Mouse (Mus musculus): Measurements from ENCODE around the gene Enpp1. TPM values are rescaled to one million over a fixed set of nuclear protein-coding genes. Genes with fewer than 3 reads are reported as not detected.

Enpp1 gene
- 2.5 and 2.9 TPM in 2 replicates for polyA plus RNA-seq (2014; fragmentation: Nextera tagmentation; extraction: Ambion mirVana)

DNA sequence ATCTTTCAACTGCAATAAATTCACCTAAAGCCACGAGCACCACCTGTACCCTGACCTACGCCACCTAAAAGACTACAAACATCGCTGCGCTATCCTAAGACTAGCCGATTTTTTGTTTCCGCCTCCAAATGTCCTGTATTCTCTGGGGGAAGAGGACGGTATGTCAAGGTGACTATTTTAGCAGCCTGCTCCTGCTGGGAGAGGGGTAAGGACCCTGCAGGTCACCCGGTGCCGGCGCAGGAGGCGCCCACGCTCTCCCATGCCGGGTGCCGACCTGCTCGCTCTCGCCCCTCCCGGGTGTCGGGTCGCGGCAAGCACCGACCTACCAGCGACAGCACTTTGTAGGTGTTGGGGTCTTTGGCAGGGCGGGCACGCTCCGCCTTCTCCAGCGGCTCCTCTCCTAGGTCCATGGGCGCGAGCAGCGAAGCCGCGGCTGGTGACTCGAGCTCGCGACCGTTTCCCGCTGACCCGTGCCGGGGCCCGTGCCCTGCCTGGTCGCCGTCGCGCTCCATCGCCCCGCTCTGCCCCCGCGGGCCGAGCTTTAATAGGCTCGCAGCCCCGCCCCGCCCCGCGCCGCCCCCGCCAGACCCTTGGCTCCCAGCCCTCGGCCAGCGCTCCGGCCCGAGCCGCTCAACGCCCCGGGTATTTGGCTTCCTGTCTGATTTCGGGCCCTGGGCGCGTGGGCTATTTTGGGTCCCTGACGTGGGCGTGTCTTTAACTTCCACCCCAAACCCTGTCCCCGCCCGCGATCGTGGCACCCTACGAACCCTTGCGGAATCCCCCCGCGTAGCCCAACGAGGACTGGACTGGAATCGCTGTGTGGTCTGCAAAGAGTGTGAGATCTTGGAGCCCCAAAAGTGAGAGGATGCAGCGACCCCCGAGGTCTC is at the start of gene Enpp1:
Gene Enpp1 (minus strand): TSS at position 680 of the 887 bp plus-strand sequence.
- DNase-seq (ENCODE audit: low spot score) (peak; percentile 66), ATAC-seq (ENCODE audit: insufficient number of reproducible peaks, low FRiP score, low TSS enrichment, low read depth) (peak; percentile 70; the same call in 1 of the 2 replicates)
- Histone ChIP-seq H3K4me2 (ENCODE audit: low read depth, severe bottlenecking) (peak within 1 kb of the TSS; percentile 78), H3K27ac (replicated peaks; ENCODE audit: low read depth, low read length) (no peak within 1 kb of the TSS), H3K9ac (ENCODE audit: low read length) (peak within 1 kb of the TSS; percentile 42), H3K9me3 (ENCODE audit: control insufficient read depth, low read length) (no peaks in the 10 kb centered on the region), H3K27me3 (ENCODE audit: control insufficient read depth, insufficient read depth, low read length) (no peaks in the 10 kb centered on the region; the same call in 1 of the 2 replicates), H3K36me3 (ENCODE audit: control insufficient read depth, insufficient read depth, low read length) (no peaks in the 10 kb centered on the region), H3K4me3 (ENCODE audit: low read depth, low read length) (peak within 1 kb of the TSS; percentile 64), H3K4me1 (ENCODE audit: control insufficient read depth, insufficient read depth, low read length) (0 out of 2 replicates have a peak, but pooled peaks cover 3% of the 10 kb centered on the region)
- under 1% methylated on average over 75 of the region's 79 CpGs for WGBS

DNA sequence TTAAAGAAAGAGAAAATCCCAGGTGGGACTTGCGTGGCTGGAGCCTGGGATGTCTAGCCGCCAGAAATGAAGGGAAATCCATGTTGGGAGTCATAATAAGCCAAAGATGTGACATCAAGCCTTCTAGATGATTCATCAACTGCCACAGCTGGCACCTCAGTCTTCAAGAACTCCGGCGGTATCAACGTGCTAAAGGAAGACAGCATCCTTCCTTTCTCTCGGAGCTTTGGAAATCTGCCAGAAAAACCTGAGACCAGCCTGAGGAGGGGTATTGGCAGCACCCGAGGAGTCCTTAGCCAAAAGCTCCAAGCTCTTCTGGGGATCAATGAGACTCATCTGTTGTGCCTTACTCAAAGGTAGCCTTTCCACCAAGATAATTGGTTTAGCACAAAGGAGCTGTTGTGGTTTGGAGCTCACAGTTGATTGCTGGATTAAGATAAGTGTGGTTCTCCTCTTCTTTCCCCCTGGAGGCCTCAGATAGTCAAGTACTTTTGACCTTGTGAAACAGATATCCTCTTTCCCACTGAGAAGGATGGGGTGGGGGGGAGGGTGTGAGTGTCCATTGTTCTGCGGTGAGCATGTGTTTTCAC is 46.5 kb upstream of the Enpp1 start:
- DNase-seq (ENCODE audit: low spot score) (peak; percentile 11), ATAC-seq (ENCODE audit: insufficient number of reproducible peaks, low FRiP score, low TSS enrichment, low read depth) (no peak)
- H3K4me2 ChIP-seq (ENCODE audit: low read depth, severe bottlenecking), result no peak overlapping the region
- H3K36me3 ChIP-seq (ENCODE audit: control insufficient read depth, insufficient read depth, low read length), result no peaks in the 10 kb centered on the region
- no peaks in the 10 kb centered on the region for H3K27me3 ChIP-seq (ENCODE audit: control insufficient read depth, insufficient read depth, low read length)
- no peaks in the 10 kb centered on the region for H3K9me3 ChIP-seq (ENCODE audit: control insufficient read depth, low read length)
- H3K27ac ChIP-seq (replicated peaks; ENCODE audit: low read depth, low read length), result no peak overlapping the region
- no peaks in the 10 kb centered on the region for H3K4me1 ChIP-seq (ENCODE audit: control insufficient read depth, insufficient read depth, low read length)
- WGBS, result 85% methylated on average over 8 of the region's 8 CpGs
- no peak overlapping the region for H3K9ac ChIP-seq (ENCODE audit: low read length)
- no peak overlapping the region for H3K4me3 ChIP-seq (ENCODE audit: low read depth, low read length)

GRCm38 (mm10) chr10:24754874-24755540 is 43.0 kb upstream of the Enpp1 start:
- H3K9ac ChIP-seq (ENCODE audit: low read length), result no peak overlapping the region
- no peaks in the 10 kb centered on the region for H3K9me3 ChIP-seq (ENCODE audit: control insufficient read depth, low read length)
- 77% methylated on average over 9 of the region's 9 CpGs for WGBS
- no peaks in the 10 kb centered on the region for H3K36me3 ChIP-seq (ENCODE audit: control insufficient read depth, insufficient read depth, low read length)
- H3K4me2 ChIP-seq (ENCODE audit: low read depth, severe bottlenecking), result peak overlapping the region; percentile 27; the same call in 1 of the 2 replicates
- H3K27me3 ChIP-seq (ENCODE audit: control insufficient read depth, insufficient read depth, low read length), result no peaks in the 10 kb centered on the region
- H3K27ac ChIP-seq (replicated peaks; ENCODE audit: low read depth, low read length), result no peak overlapping the region
- ATAC-seq (ENCODE audit: insufficient number of reproducible peaks, low FRiP score, low TSS enrichment, low read depth), result no peak
- H3K4me3 ChIP-seq (ENCODE audit: low read depth, low read length), result no peak overlapping the region
- peak; percentile 14 for DNase-seq (ENCODE audit: low spot score)
- H3K4me1 ChIP-seq (ENCODE audit: control insufficient read depth, insufficient read depth, low read length), result no peaks in the 10 kb centered on the region

GRCm38 (mm10) chr10:24754251-24754835 is 42.4 kb upstream of the Enpp1 start:
- no peaks in the 10 kb centered on the region for H3K27me3 ChIP-seq (ENCODE audit: control insufficient read depth, insufficient read depth, low read length)
- H3K27ac ChIP-seq (replicated peaks; ENCODE audit: low read depth, low read length), result no peak overlapping the region
- H3K9ac ChIP-seq (ENCODE audit: low read length), result no peak overlapping the region
- no peaks in the 10 kb centered on the region for H3K9me3 ChIP-seq (ENCODE audit: control insufficient read depth, low read length)
- no peaks in the 10 kb centered on the region for H3K4me1 ChIP-seq (ENCODE audit: control insufficient read depth, insufficient read depth, low read length)
- H3K4me2 ChIP-seq (ENCODE audit: low read depth, severe bottlenecking), result peak overlapping the region; percentile 27; the same call in 1 of the 2 replicates
- H3K36me3 ChIP-seq (ENCODE audit: control insufficient read depth, insufficient read depth, low read length), result no peaks in the 10 kb centered on the region
- DNase-seq (ENCODE audit: low spot score) (no peak), ATAC-seq (ENCODE audit: insufficient number of reproducible peaks, low FRiP score, low TSS enrichment, low read depth) (no peak)
- H3K4me3 ChIP-seq (ENCODE audit: low read depth, low read length), result peak overlapping the region; percentile 20; the same call in 1 of the 2 replicates
- 51% methylated on average over 11 of the region's 11 CpGs for WGBS

DNA sequence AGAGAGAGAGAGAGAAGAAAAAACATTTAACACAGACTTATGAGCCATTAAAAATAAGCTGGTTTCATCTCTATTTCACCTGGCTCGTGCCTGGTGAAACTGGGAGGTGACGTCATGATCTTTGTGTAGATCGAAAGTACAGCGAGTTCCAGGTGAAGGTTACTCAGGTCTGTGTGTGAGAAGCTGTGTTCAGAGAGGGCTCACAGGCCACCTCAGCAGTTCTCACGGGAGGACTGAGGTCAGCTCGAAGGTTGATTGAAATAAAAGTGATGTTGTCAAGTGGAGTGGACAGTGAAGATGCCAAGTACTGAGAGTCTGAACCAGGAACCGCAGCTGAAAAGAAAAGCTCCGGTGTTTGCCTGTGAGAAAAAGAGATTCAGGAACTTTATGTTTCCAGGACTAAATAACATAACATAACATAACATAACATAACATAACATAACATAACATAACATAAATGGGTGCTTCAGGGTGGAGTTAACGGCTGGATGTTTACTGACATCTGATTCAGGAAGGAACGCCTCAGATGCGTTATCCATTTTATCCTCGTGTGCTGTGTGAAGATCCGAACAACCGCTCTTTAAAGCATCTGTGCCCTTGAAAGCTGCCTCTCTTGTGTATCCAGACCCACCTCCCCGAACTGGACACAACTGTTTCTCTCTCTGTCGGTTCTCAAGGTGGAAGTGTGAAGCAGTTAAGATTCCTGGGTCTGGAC is 41.7 kb upstream of the Enpp1 start:
- 69% methylated on average over 16 of the region's 16 CpGs for WGBS
- ATAC-seq (ENCODE audit: insufficient number of reproducible peaks, low FRiP score, low TSS enrichment, low read depth) (no peak), DNase-seq (ENCODE audit: low spot score) (no peak)
- peak overlapping the region; percentile 20; the same call in 1 of the 2 replicates for H3K4me3 ChIP-seq (ENCODE audit: low read depth, low read length)
- no peak overlapping the region for H3K9ac ChIP-seq (ENCODE audit: low read length)
- peak overlapping the region; percentile 27; the same call in 1 of the 2 replicates for H3K4me2 ChIP-seq (ENCODE audit: low read depth, severe bottlenecking)
- H3K27ac ChIP-seq (replicated peaks; ENCODE audit: low read depth, low read length), result no peak overlapping the region
- H3K9me3 ChIP-seq (ENCODE audit: control insufficient read depth, low read length), result no peaks in the 10 kb centered on the region
- no peaks in the 10 kb centered on the region for H3K4me1 ChIP-seq (ENCODE audit: control insufficient read depth, insufficient read depth, low read length)
- no peaks in the 10 kb centered on the region for H3K27me3 ChIP-seq (ENCODE audit: control insufficient read depth, insufficient read depth, low read length)
- no peaks in the 10 kb centered on the region for H3K36me3 ChIP-seq (ENCODE audit: control insufficient read depth, insufficient read depth, low read length)

DNA sequence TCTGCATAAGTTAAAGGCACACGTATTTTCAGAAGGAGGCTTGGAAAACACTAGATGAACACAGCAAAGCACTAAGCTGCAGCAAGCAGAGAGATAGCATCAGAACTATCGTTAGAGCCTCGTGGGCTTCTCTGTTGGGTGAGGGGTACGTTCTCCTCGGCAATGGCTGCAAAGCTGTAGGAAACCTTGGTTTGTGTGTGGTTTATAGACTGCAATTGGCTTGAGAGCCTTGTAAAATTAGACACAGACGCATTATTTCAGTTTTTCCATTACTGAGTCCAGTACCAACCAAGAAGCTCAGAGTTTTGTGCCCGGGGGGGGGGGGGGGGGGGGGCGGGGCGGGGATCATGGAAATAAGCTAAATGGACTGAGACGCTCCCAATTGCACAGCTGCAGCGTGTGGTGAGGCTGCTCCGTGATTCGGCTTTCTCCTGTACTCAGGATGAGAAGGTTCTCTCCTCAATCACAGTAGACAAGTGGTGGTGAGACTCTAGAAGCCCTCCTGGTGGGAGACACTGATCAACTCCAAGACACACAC is 31.1 kb upstream of the Enpp1 start:
- DNase-seq (ENCODE audit: low spot score), result no peak
- no peak overlapping the region for H3K9ac ChIP-seq (ENCODE audit: low read length)
- H3K4me3 ChIP-seq (ENCODE audit: low read depth, low read length), result no peak overlapping the region
- no peak overlapping the region for H3K27ac ChIP-seq (replicated peaks; ENCODE audit: low read depth, low read length)
- no peaks in the 10 kb centered on the region for H3K36me3 ChIP-seq (ENCODE audit: control insufficient read depth, insufficient read depth, low read length)
- ATAC-seq (ENCODE audit: insufficient number of reproducible peaks, low FRiP score, low TSS enrichment, low read depth), result no peak
- no peak overlapping the region for H3K4me2 ChIP-seq (ENCODE audit: low read depth, severe bottlenecking)
- WGBS, result 69% methylated on average over 13 of the region's 13 CpGs
- H3K9me3 ChIP-seq (ENCODE audit: control insufficient read depth, low read length), result no peaks in the 10 kb centered on the region
- H3K4me1 ChIP-seq (ENCODE audit: control insufficient read depth, insufficient read depth, low read length), result no peaks in the 10 kb centered on the region
- H3K27me3 ChIP-seq (ENCODE audit: control insufficient read depth, insufficient read depth, low read length), result no peaks in the 10 kb centered on the region

- Histone ChIP-seq H3K9ac (ENCODE audit: low read length) (no peak overlapping the region), H3K4me2 (ENCODE audit: low read depth, severe bottlenecking) (no peak overlapping the region), H3K27me3 (ENCODE audit: control insufficient read depth, insufficient read depth, low read length) (no peaks in the 10 kb centered on the region), H3K36me3 (ENCODE audit: control insufficient read depth, insufficient read depth, low read length) (no peaks in the 10 kb centered on the region), H3K27ac (replicated peaks; ENCODE audit: low read depth, low read length) (no peak overlapping the region), H3K4me1 (ENCODE audit: control insufficient read depth, insufficient read depth, low read length) (no peaks in the 10 kb centered on the region), H3K4me3 (ENCODE audit: low read depth, low read length) (no peak overlapping the region), H3K9me3 (ENCODE audit: control insufficient read depth, low read length) (no peaks in the 10 kb centered on the region)
- WGBS, result 67% methylated on average over 7 of the region's 7 CpGs
- ATAC-seq (ENCODE audit: insufficient number of reproducible peaks, low FRiP score, low TSS enrichment, low read depth) (no peak), DNase-seq (ENCODE audit: low spot score) (no peak)
These were observed 29.6 kb upstream of the Enpp1 start for GRCm38 (mm10) chr10:24741229-24742198.
